Mouse (Mus musculus) bone marrow macrophage, adult 2 months (primary cell): ENCODE data around the gene Dnmbp.

Experiments
- CTCF ChIP-seq: IDR thresholded peaks from 2 replicates; pipeline ENCODE4 v1.5.1; 2012; ENCODE audit warnings: low read depth, mild to moderate bottlenecking, low read length, moderate library complexity
- POLR2A ChIP-seq: IDR thresholded peaks from 2 replicates; pipeline ENCODE4 v1.6.1; 2012; ENCODE audit warnings: mild to moderate bottlenecking, low read depth, low read length, borderline replicate concordance

GRCm38 (mm10) chr19:43875996-43876395 lies 64.0 kb downstream of the Dnmbp start:
- TF ChIP-seq POLR2A (no peak), CTCF (no peak)
